Mouse (Mus musculus) heart, postnatal 4 days (tissue): Measurements from ENCODE around the gene Olfr1101. TPM values are rescaled to one million over a fixed set of nuclear protein-coding genes. Genes with fewer than 3 reads are reported as not detected.

Experiments
- DNase-seq: peaks from one replicate; pipeline ENCODE4 v3.0.0; 2021
- total RNA-seq, 2 experiments: library from RNA; stranded (reverse); gene quantifications; 2 replicates each; pipeline ENCODE4 v1.2.3; 2021

The Olfr1101 gene
- total RNA-seq: not detected

GRCm38 (mm10) chr2:86991121-86991520, at the start of gene Olfr1101:
TSS of gene Olfr1101 (minus strand) at chr2:86991221.
- no peak for DNase-seq

DNA sequence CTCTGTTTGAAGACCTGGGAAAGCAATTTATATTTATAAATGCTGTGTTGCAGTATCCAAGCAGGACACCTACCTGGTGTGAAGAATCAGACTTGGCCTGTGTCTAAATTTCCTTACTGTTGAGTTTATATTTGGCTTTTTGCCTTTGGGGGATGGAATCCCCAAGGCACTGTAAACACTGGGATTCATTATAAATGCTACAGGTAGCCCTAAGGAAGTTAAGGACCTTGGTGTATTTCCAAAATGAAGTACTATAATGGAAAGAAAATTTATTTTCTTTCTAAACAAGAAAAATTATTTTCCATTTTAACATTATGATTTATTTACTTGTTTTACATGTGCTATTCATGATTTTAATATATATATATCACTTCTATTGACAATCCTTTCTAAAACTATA, 45.4 kb upstream of the Olfr1101 start, which contains the start of gene Olfr1105:
TSS of gene Olfr1105 (minus strand) at position 101 of the 400 bp plus-strand sequence.
- DNase-seq: no peak

- no peak for DNase-seq
Measured at GRCm38 (mm10) chr2:87026980-87027379, 36.0 kb upstream of the Olfr1101 start, which contains the start of gene Olfr1104. TSS of gene Olfr1104 (minus strand) at chr2:87027080.

- no peak for DNase-seq
Measured at GRCm38 (mm10) chr2:86998098-86998497, 7.1 kb upstream of the Olfr1101 start, which contains the start of gene Olfr1102. TSS of gene Olfr1102 (plus strand) at chr2:86998398.

GRCm38 (mm10) chr2:86979854-86980253, 11.2 kb downstream of the Olfr1101 start, which contains the start of gene Olfr1100:
TSS of gene Olfr1100 (minus strand) at chr2:86979954.
- no peak for DNase-seq

DNA sequence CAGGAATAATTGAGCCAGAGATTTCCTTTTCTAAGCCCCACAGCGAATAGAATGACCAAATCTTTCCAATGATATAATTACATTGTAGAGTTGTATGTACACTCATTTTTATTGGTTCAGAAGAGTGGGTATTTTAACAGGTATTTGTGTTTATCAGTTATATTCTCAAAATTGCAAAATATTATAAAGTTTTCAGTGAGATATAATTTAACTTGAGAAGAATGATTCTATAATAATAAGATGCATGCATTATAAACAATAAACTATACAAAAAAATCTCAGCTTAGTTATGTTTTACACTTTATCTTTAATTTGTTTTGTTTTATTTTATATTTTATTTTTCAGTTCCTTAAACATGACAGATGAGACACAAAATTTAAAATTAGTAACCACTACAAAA, 30.4 kb downstream of the Olfr1101 start, which contains the start of gene Olfr1099:
TSS of gene Olfr1099 (minus strand) at position 101 of the 400 bp plus-strand sequence.
- DNase-seq: no peak

Other genes with a start within 250 kb of the Olfr1101 start
- gene Olfr1090, start 232.2 kb downstream of the Olfr1101 start, total RNA-seq: not detected
- gene Olfr1093, start 208.7 kb downstream of the Olfr1101 start, total RNA-seq: not detected
- gene Olfr141, start 181.2 kb downstream of the Olfr1101 start, total RNA-seq: not detected
- not detected for gene Olfr1094, start 166.6 kb downstream of the Olfr1101 start, total RNA-seq
- gene Olfr1095, start 139.5 kb downstream of the Olfr1101 start, total RNA-seq: not detected
- gene Gm13723, start 116.4 kb downstream of the Olfr1101 start, total RNA-seq: not detected
- not detected for gene Olfr1097, start 99.0 kb downstream of the Olfr1101 start, total RNA-seq
- not detected for gene Olfr1098, start 66.7 kb downstream of the Olfr1101 start, total RNA-seq
- not detected for gene Olfr1099, start 30.5 kb downstream of the Olfr1101 start, total RNA-seq
- gene Olfr1100, start 11.3 kb downstream of the Olfr1101 start, total RNA-seq: not detected
- not detected for gene Olfr1102, start 7.2 kb upstream of the Olfr1101 start, total RNA-seq
- gene Olfr1104, start 35.9 kb upstream of the Olfr1101 start, total RNA-seq: not detected
- gene Olfr1105, start 45.3 kb upstream of the Olfr1101 start, total RNA-seq: not detected
- not detected for gene Olfr1106, start 61.1 kb upstream of the Olfr1101 start, total RNA-seq
- not detected for gene Olfr1107, start 84.6 kb upstream of the Olfr1101 start, total RNA-seq
- gene Olfr1109, start 104.8 kb upstream of the Olfr1101 start, total RNA-seq: not detected
- not detected for gene Olfr259, start 123.3 kb upstream of the Olfr1101 start, total RNA-seq
- not detected for gene Olfr1110, start 149.1 kb upstream of the Olfr1101 start, total RNA-seq
- gene Olfr1111, start 161.4 kb upstream of the Olfr1101 start, total RNA-seq: not detected
- not detected for gene Olfr1112, start 196.6 kb upstream of the Olfr1101 start, total RNA-seq
- gene Olfr1113, start 217.7 kb upstream of the Olfr1101 start, total RNA-seq: not detected